Mouse (Mus musculus) embryo, embryonic 9.5 days (tissue): ENCODE data around the gene Arhgap35.

ENCODE experiments used
- DNase-seq: peaks from one replicate; pipeline ENCODE4 v3.0.0-alpha.2; 2017; ENCODE audit errors: extremely low spot score

Arhgap35 gene

DNA sequence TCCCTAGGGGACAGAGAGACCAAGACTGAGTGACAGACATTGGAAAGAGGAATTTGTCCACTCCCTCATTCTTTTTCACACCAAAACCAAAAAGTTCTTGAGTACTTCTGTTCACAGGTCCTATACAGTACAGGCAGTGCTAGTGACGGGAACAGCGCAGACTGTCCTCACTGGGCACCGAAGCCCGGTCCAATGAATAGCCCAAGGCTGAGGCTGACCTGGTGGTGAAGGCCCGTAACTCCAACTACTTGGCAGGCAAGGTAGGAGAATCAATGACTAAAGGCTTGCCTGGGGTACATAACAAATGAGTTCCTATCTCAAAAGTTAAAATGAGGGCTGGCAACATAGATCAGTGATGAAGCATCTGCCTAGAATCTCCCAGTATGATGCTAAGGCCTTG lies 149.2 kb downstream of the Arhgap35 start:
- DNase-seq: no peak

DNA sequence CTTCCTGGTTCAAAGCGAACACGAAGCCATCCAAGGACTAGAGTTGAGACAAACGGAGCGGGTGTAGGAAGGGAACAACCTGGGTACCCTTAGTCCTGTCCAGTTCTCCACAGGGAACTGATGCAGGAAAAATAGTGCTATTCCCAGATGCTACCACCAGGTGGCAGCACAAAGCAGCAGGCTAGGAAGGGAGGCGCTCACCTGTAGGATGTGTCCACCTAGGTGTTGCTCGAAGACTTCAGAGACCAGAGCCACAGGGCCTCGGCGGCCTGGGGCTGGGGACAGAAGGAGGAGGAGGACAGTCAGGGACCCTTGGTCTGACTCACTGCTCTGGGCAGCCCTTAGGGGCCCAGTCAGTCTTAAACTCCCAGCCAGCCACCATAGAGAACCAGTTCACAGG lies 149.6 kb downstream of the Arhgap35 start:
- peak; percentile 68 for DNase-seq

DNA sequence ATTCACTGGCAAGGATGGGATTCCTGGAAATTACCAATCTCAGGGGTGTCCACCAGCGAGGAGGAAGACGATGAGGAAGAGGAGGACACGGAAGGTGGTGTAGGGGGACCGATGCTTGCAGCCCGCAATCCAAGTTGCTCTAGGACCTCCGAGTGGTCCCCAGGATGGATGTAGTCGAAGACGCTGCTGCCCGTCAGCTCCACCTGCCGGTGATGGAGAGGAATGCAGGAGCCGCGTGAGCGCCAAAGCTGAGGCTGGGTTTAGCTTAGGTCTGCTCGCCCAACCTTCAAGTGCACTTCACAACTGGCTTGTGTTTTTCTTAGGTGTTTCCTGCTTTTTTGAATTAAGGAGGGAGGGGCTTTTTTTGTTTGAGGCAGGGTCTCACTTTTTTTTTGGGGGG lies 151.6 kb downstream of the Arhgap35 start:
- peak; percentile 82 for DNase-seq

DNA sequence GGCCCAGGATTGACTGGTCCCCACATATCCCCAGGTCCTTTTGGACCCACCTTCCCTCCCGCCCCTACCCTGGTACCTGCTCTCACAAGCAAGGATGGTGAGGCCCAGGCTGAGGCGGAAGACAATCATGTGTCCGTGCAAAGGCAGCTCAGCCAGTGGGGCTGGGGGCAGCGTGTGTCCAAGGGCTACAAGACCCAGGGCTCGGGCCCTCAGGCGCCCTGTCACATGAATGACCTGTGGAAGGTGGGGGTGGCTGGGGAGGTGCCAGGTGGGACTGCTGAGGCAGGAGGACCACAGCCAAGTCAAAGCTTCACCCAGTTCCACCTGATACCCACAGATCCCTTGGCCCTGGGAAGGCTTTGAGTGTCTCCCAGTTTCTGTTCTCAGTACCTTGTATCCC lies 153.1 kb downstream of the Arhgap35 start:
- DNase-seq: no peak

DNA sequence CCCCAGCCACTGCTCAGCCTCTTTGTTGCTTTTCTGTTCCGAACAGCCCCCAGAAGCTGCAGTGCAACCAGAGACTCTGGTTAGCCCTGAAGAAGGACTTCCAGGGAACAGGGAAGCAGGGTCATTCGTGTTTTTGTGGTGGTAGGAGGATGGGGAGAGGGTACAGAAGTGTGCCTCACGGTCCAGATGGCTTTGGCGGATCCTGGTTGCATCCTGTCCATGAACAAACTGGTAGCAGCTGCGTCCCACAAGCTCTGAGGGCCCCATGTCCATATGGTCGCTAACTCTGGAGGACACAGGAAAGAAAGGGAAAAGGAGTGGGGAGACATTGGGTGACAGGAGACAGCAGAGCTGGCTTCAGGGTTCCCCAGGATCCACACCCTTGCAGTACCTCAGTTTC lies 153.6 kb downstream of the Arhgap35 start:
- DNase-seq: no peak

DNA sequence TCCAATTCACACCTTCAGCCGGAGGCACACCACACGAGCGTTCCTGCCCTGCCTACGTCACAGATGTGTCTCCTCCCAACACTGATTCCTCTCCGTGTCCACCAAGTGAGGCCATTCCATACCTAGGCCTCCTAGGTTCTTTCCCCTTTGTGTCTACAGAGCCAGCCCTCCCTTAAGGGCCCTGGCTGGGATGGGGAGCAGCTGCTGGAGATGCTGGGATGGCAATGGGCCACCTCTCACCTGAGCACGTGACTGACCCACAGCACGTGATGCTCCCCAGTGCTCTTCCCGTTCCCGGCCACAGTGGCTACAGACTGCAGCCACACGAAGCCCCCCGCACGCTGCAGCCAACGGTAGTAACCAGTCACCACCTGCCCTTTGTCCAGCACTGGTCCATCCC lies 154.2 kb downstream of the Arhgap35 start:
- DNase-seq: no peak

DNA sequence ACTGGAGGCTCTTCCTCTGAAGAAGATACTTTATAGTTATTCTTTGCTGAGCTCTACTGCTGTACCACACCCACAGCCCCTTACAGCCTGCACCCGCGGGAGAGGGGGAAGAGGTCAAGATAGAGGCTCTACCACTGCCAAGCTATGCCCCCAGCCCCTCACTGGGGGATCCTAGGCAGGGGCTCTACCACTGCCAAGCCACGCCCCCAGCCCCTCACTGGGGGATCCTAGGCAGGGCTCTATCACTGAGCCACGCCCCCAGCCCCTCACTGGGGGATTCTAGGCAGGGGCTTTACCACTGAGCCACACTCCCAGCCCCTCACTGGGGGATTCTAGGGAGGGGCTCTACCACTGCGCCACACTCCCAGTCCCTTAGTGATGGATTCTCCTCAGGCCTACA lies 158.5 kb downstream of the Arhgap35 start:
- DNase-seq: no peak

DNA sequence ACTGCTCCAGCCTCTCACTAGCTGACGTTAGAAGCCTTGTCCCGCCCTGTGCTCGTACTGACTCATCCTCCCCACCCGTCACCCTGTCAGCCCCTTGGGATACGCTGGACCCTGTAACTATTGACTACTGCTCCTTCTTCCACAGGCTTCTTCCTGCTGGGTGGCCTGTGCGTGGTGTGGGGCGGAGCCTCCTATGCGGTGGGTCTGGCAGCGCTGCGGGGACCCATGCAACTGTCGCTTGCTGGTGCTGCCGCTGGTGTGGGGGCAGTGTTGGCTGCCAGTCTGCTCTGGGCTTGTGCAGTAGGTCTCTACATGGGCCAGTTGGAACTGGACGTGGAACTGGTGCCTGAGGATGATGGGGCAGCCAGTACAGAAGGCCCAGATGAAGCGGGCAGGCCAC lies 159.8 kb downstream of the Arhgap35 start:
- DNase-seq: no peak

DNA sequence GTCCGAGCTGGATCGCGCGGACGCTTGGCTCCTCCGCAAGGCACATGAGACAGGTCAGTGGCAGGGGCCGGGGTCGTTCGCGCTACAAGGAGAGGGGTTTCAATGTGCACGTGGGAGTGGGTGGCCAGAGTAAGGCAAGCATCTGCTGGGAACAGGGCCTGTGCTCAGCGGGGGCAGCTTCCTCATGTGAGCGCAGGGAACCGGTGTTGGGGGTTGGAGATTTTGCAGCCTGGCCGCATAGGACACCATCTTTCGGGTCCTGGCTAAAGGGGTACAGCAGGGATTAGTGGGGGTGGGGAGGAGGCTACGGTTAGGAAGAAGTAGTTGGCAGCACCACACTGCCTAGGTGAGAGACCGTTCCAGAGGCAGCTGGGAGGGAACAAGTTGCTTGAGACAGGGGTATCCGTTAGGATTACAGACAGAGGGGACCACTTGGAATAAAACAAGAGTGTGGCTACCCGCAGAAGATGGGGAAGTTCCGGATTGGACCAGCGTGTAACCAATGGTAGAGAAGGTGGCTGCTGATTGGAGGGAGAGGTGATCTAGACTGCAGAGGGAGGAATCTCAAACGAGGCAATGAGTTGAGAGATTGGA lies 161.6 kb downstream of the Arhgap35 start:
- peak; percentile 71 for DNase-seq

DNA sequence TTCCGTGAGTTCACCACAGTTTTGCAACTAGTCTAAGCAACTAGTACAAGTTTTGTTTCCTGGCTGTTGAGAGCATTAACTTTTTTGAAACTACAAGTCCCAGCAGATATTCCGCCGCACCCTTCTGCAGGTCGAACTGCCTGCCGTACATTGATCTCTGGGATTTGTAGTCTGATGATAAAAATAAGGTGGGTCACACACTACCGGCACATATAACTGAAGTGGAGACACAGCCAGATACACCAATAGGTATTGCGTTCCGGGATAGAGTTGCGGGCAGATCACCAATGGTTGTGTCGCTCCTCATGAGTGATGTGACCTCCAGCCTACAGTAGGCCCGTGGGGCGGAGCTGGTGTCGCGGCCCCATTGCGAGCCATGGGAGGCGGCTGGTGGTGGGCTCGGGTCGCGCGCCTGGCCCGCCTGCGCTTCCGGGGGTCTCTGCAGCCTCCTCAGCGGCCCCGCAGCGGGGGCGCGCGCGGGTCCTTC lies 162.2 kb downstream of the Arhgap35 start, which contains the start of gene Tmem160:
Tmem160 (plus strand) TSS at position 193 of the 487 bp plus-strand sequence.
- DNase-seq: peak; percentile 86

DNA sequence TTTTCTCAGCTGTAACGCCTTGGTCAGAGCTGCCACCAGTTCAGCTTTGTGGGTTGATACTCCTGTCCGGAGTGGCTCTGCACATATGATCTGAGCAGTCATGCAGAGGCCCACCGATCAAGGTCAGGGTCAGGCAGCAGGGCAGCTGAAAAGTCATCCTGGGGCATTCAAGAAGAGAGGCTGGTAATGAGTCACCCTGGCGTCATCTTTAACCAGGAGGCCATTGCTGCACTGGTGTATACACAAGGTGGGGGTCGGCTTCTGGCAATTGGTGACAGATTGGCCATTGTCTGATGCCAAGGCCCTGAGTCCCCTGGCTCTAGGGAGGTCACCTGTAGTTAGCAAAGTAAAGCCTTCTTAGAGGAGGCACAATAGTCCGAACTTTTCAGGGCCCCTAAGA lies 163.1 kb downstream of the Arhgap35 start:
- no peak for DNase-seq
